Mouse (Mus musculus) liver, postnatal 0 days (tissue): ENCODE measurements around the gene H1f0.

Experiments
- CTCF ChIP-seq: sonication (generic); IDR thresholded peaks from 2 replicates; pipeline ENCODE4 v1.5.1; 2016; ENCODE audit warnings: antibody characterized with exemption, low read depth
- EP300 ChIP-seq: IDR thresholded peaks from 2 replicates; pipeline ENCODE4 v1.6.1; 2016; ENCODE audit warnings: antibody characterized with exemption, low read depth, mild to moderate bottlenecking

DNA sequence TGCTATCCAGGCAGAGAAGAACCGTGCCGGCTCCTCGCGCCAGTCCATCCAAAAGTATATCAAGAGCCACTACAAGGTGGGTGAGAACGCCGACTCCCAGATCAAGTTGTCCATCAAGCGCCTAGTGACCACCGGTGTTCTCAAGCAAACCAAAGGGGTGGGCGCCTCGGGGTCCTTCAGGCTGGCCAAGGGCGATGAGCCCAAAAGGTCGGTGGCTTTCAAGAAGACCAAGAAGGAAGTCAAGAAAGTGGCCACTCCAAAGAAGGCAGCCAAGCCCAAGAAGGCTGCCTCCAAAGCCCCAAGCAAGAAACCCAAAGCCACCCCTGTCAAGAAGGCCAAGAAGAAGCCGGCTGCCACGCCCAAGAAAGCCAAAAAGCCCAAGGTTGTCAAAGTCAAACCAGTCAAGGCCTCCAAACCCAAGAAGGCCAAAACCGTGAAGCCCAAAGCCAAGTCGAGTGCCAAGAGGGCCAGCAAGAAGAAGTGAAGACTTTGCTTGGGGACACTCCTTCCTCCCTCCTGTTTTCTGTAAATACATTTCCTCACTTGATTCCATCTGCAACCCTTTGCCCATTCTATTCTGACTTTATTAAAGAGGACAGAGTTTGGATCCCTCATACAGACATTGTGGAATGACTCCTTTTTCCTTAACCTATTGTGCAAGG is 704 bp downstream of the H1f0 start:
- TF ChIP-seq CTCF (no peak), EP300 (no peak)
